Mouse (Mus musculus) activated CD4-positive, CD25-positive, alpha-beta regulatory T cell (primary cell): ENCODE data around the gene Arl8b. TPM values are rescaled to one million over a fixed set of nuclear protein-coding genes. Genes with fewer than 3 reads are reported as not detected.

ENCODE experiments used
- polyA plus RNA-seq, 2 experiments: library from polyadenylated mRNA; unstranded; fragments of 100-300 nt; shearing (Covaris generic); gene quantifications; one replicate each; pipeline ENCODE4 v1.2.1; 2017

The Arl8b gene
- 10 to 100 TPM; 72.3 to 73.2 TPM for polyA plus RNA-seq

GRCm38 (mm10) chr6:108782526-108783183 lies at the start of gene Arl8b:
Arl8b (plus strand) TSS chr6:108783099.

DNA sequence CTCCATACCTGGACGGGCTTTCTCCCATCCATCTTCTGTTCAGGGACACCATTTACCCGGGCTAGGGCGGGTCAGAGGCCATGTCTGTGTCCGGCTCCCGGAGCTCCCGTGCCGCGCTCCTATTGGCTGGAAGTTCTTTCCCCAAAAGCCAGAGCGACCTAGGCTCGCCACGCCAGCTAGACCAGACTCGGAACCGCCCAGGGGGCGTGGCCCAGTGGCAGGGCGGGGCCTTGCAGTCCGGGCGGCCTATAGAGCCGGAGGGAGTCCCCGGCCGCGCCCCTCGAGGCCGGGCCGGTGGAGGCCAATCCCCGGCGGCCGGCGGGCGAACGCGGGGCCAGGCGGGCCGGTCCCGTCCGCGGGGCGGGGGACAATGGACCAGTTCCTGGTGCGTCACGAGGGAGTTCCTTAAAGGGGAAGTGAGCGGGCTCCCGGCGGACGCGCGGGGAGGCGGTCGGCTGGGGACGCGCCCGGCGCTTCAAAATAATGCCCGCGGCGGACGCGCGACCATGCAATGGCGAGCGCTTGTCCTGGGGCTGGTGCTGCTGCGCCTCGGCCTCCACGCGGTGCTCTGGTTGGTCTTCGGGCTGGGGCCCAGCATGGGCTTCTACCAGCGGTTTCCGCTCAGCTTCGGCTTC lies 45.5 kb downstream of the Arl8b start, which contains the start of gene Edem1:
TSS of gene Edem1 (plus strand) at position 408 of the 635 bp plus-strand sequence.

Other genes starting within 250 kb of the Arl8b start
- 10 to 100 TPM; 29.3 to 90.9 TPM for gene Bhlhe40, start 122.5 kb upstream of the Arl8b start, polyA plus RNA-seq
- gene Edem1, start 45.5 kb downstream of the Arl8b start, polyA plus RNA-seq = 100 to 1,000 TPM; 139 to 178 TPM